In the genomic region with DNA sequence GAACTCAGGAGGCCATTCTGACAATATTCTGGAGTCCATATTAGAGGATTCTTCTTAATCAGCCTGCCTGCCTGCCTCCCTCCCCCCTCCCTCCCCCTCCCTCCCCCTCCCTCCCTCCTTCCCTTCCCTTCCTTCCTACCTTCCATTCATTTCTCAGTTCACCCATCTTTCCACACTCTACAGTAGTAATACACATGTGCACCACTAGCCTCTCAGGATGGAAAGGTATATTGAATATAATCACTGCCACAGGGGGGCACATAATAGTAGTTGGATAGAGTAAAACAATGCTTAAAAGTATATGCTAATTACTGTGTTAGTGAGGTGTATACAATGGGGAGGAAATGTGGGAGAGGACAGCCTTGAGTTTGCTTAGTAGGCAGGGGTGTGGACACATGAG, we compare ENCODE assay signal across 24 mouse cellular contexts. TPM values are rescaled to one million over a fixed set of nuclear protein-coding genes. Genes with fewer than 3 reads are reported as not detected.
"Had no signal": no experiment of that assay in that cellular context is flagged by ENCODE, and none has a peak within 500 bp of the region (broad histone marks: within the 10 kb centered on the region; RNA-seq: fewer than 3 reads in every experiment).

No protein-coding gene starts in this region.

- H3K36me3 ChIP-seq: limb, embryonic 10.5 days; limb, embryonic 13.5 days; liver, embryonic 12.5 days; liver, embryonic 15.5 days; lung, embryonic 15.5 days; midbrain, embryonic 10.5 days; neural tube, embryonic 13.5 days had no signal

- DNase-seq: kidney, adult 18-20 months; kidney, adult 9 months; kidney, postnatal 14 days; kidney, postnatal 4 days; liver; lung, adult 18-20 months; lung, postnatal 10 days; lung, postnatal 36 days; right cerebral cortex, adult 18-20 months; right cerebral cortex, postnatal 14 days; right cerebral cortex, postnatal 4 days; thymus, adult 2 months; thymus, postnatal 14 days; thymus, postnatal 4 days had no signal

- H3K27ac ChIP-seq: limb, embryonic 10.5 days; limb, embryonic 13.5 days; liver, embryonic 12.5 days; liver, embryonic 15.5 days; lung, embryonic 15.5 days; midbrain, embryonic 10.5 days; neural tube, embryonic 13.5 days; stomach, postnatal 0 days had no signal

- H3K4me2 ChIP-seq: limb, embryonic 13.5 days; liver, embryonic 12.5 days; liver, embryonic 15.5 days; lung, embryonic 15.5 days; neural tube, embryonic 13.5 days had no signal

- H3K9me3 ChIP-seq: limb, embryonic 10.5 days; limb, embryonic 13.5 days; liver, embryonic 12.5 days; liver, embryonic 15.5 days; lung, embryonic 15.5 days; midbrain, embryonic 10.5 days; neural tube, embryonic 13.5 days had no signal

- H3K4me3 ChIP-seq: limb, embryonic 10.5 days; limb, embryonic 13.5 days; liver, embryonic 12.5 days; liver, embryonic 15.5 days; lung, embryonic 15.5 days; megakaryocyte, embryonic 14.5 days; midbrain, embryonic 10.5 days; neural tube, embryonic 13.5 days had no signal

- ATAC-seq: liver, embryonic 12.5 days; midbrain, embryonic 16.5 days had no signal

- H3K9ac ChIP-seq: limb, embryonic 13.5 days; liver, embryonic 12.5 days; liver, embryonic 15.5 days; lung, embryonic 15.5 days; neural tube, embryonic 13.5 days had no signal

- H3K4me1 ChIP-seq: limb, embryonic 10.5 days; limb, embryonic 13.5 days; liver, embryonic 12.5 days; liver, embryonic 15.5 days; lung, embryonic 15.5 days; megakaryocyte, embryonic 14.5 days; midbrain, embryonic 10.5 days; neural tube, embryonic 13.5 days had no signal

- H3K27me3 ChIP-seq: liver, embryonic 12.5 days; liver, embryonic 15.5 days; lung, embryonic 15.5 days; megakaryocyte, embryonic 14.5 days; neural tube, embryonic 13.5 days had no signal

RNA-seq across cellular contexts. Expression of a gene that starts 13.1 kb away (rescaled TPM):
- polyA plus RNA-seq: liver, embryonic 12.5 days; liver, embryonic 15.5 days had no signal
